ENCODE assay signal across 7 mouse cellular contexts in genomic region chrX:71052481-71053216, GRCm38 (mm10). TPM values are rescaled to one million over a fixed set of nuclear protein-coding genes. Genes with fewer than 3 reads are reported as not detected.
DNase-seq lines count a peak whose midpoint lies in the region; ATAC-seq and TF ChIP-seq lines count a peak whose summit lies in the region.

No protein-coding gene starts in this region.

- WGBS in spleen, adult 2 months: 32% methylated on average over 7 of the region's 8 CpGs
- 27% methylated on average over 7 of the region's 8 CpGs for WGBS in hindbrain, embryonic 11.5 days
- 15% methylated on average over 7 of the region's 8 CpGs for WGBS in liver, embryonic 12.5 days (ENCODE audit: insufficient replicate concordance)
- 29% methylated on average over 7 of the region's 8 CpGs for WGBS in neural tube, embryonic 15.5 days

- no peak for DNase-seq in spleen, adult 2 months (ENCODE audit: low read depth in 1 of 2, low spot score in 2 of 2)
- no peak for DNase-seq in spleen, postnatal 4 days (ENCODE audit: low spot score in 2 of 2)
- DNase-seq in embryo, embryonic 9.5 days (ENCODE audit: extremely low spot score): peak; percentile 1
- peak; percentile 50 for DNase-seq in hindbrain, embryonic 11.5 days (ENCODE audit: low spot score)
- DNase-seq in adipocyte (ENCODE audit: low spot score): no peak

- peaks cover 2% of the 10 kb centered on the region; the same call in 1 of the 2 replicates for H3K27me3 ChIP-seq in spleen, adult 2 months (ENCODE audit: control insufficient read depth, insufficient read depth, low read length)
- H3K27me3 ChIP-seq in hindbrain, embryonic 11.5 days (ENCODE audit: control insufficient read depth, insufficient read depth, low read length): peaks cover 8% of the 10 kb centered on the region; the same call in 1 of the 2 replicates
- peaks cover 58% of the 10 kb centered on the region for H3K27me3 ChIP-seq in liver, embryonic 12.5 days (replicated peaks)
- H3K27me3 ChIP-seq in neural tube, embryonic 15.5 days (replicated peaks): no peaks in the 10 kb centered on the region

- H3K27ac ChIP-seq in spleen, adult 2 months (ENCODE audit: insufficient read depth, low read length): no peak overlapping the region
- no peak overlapping the region for H3K27ac ChIP-seq in hindbrain, embryonic 11.5 days (ENCODE audit: low read depth, low read length)
- H3K27ac ChIP-seq in liver, embryonic 12.5 days: no peak overlapping the region
- H3K27ac ChIP-seq in neural tube, embryonic 15.5 days (replicated peaks): peak overlapping the region; percentile 81

- ATAC-seq in hindbrain, embryonic 11.5 days (ENCODE audit: low FRiP score): peak; percentile 43
- ATAC-seq in liver, embryonic 12.5 days: peak; percentile 42; the same call in 1 of the 2 replicates
- ATAC-seq in neural tube, embryonic 15.5 days (ENCODE audit: low FRiP score): peak; percentile 40

- peak overlapping the region; percentile 36; the same call in 1 of the 2 replicates for H3K4me3 ChIP-seq in spleen, adult 2 months (ENCODE audit: extremely low read depth, insufficient read depth, insufficient read length)
- peak overlapping the region; percentile 40 for H3K4me3 ChIP-seq in hindbrain, embryonic 11.5 days (ENCODE audit: low read depth, low read length)
- peak overlapping the region; percentile 35; the same call in 1 of the 2 replicates for H3K4me3 ChIP-seq in liver, embryonic 12.5 days
- peak overlapping the region; percentile 54 for H3K4me3 ChIP-seq in neural tube, embryonic 15.5 days (replicated peaks)

- no peak for TF ChIP-seq CTCF in spleen, adult 2 months (IDR thresholded peaks at IDR 0.05; ENCODE audit: extremely low read depth, insufficient read depth, insufficient read length, insufficient replicate concordance)

- peaks cover 2% of the 10 kb centered on the region; the same call in 1 of the 2 replicates for H3K4me1 ChIP-seq in spleen, adult 2 months (ENCODE audit: control insufficient read depth, insufficient read depth, insufficient read length)
- no peaks in the 10 kb centered on the region for H3K4me1 ChIP-seq in hindbrain, embryonic 11.5 days (replicated peaks; ENCODE audit: control insufficient read depth, insufficient read depth, low read length)
- no peaks in the 10 kb centered on the region for H3K4me1 ChIP-seq in liver, embryonic 12.5 days
- peaks cover 7% of the 10 kb centered on the region for H3K4me1 ChIP-seq in neural tube, embryonic 15.5 days

- no peaks in the 10 kb centered on the region for H3K36me3 ChIP-seq in spleen, adult 2 months (ENCODE audit: control insufficient read depth, insufficient read depth, low read length)
- no peaks in the 10 kb centered on the region for H3K36me3 ChIP-seq in hindbrain, embryonic 11.5 days (ENCODE audit: control insufficient read depth, insufficient read depth, low read length)
- H3K36me3 ChIP-seq in liver, embryonic 12.5 days: no peaks in the 10 kb centered on the region
- no peaks in the 10 kb centered on the region for H3K36me3 ChIP-seq in neural tube, embryonic 15.5 days

- peak overlapping the region; percentile 8; the same call in 1 of the 2 replicates for H3K4me2 ChIP-seq in hindbrain, embryonic 11.5 days (replicated peaks; ENCODE audit: low read depth, low read length)
- peak overlapping the region; percentile 58 for H3K4me2 ChIP-seq in liver, embryonic 12.5 days
- H3K4me2 ChIP-seq in neural tube, embryonic 15.5 days: peak overlapping the region; percentile 70

- no peak overlapping the region; the same call in 1 of the 2 replicates for H3K9ac ChIP-seq in hindbrain, embryonic 11.5 days (ENCODE audit: low read depth, low read length)
- no peak overlapping the region for H3K9ac ChIP-seq in liver, embryonic 12.5 days
- H3K9ac ChIP-seq in neural tube, embryonic 15.5 days (replicated peaks): no peak overlapping the region

- H3K9me3 ChIP-seq in hindbrain, embryonic 11.5 days (ENCODE audit: control insufficient read depth, low read length): no peaks in the 10 kb centered on the region
- H3K9me3 ChIP-seq in liver, embryonic 12.5 days (replicated peaks): no peaks in the 10 kb centered on the region
- no peaks in the 10 kb centered on the region for H3K9me3 ChIP-seq in neural tube, embryonic 15.5 days (replicated peaks)

- no peak for TF ChIP-seq POLR2A in spleen, adult 2 months (IDR thresholded peaks at IDR 0.05; ENCODE audit: low read depth, low read length)

RNA-seq across cellular contexts. Expression of gene Mamld1, which starts 2.6 kb away (rescaled TPM):
- polyA plus RNA-seq in spleen, adult 2 months (2012; rRNA removed): 2.6 and 3.8 TPM in 2 replicates
- polyA plus RNA-seq in hindbrain, embryonic 11.5 days (2014; fragmentation: Nextera tagmentation; extraction: Ambion mirVana): 5.1 and 5.2 TPM in 2 replicates
- 0.12 and 0.28 TPM in 2 replicates for polyA plus RNA-seq in liver, embryonic 12.5 days (2016; fragmentation: Nextera tagmentation; extraction: Ambion mirVana)
- 4.8 and 5.1 TPM in 2 replicates for polyA plus RNA-seq in neural tube, embryonic 15.5 days (2015; fragmentation: Nextera tagmentation; extraction: Ambion mirVana)

Comparison
In these comparisons a context has a peak if more than half of its experiments do, and no peak if none do; other contexts are left out.
1. DNase-seq: peak in embryo, embryonic 9.5 days (single experiment) and hindbrain, embryonic 11.5 days (single experiment); none in spleen, adult 2 months (0 of 2), spleen, postnatal 4 days (0 of 2) and adipocyte (single experiment).
2. H3K4me2 ChIP-seq: peak in every context shown above with its lines; median percentile 70 in neural tube, embryonic 15.5 days; 58 in liver, embryonic 12.5 days; 8 in hindbrain, embryonic 11.5 days.
3. Peak in every context shown above with its lines, with median percentiles within 50 percentile points of each other: H3K4me3 ChIP-seq and ATAC-seq.